Mouse (Mus musculus) heart, postnatal 4 days (tissue): ENCODE measurements around the gene Tubgcp6. TPM values are rescaled to one million over a fixed set of nuclear protein-coding genes. Genes with fewer than 3 reads are reported as not detected.

Experiments used
- DNase-seq: peaks from one replicate; pipeline ENCODE4 v3.0.0; 2021
- total RNA-seq, 2 experiments: library from RNA; stranded (reverse); gene quantifications; 2 replicates each; pipeline ENCODE4 v1.2.3; 2021

Gene Tubgcp6
- total RNA-seq, 2 experiments from 2014 or later, result 15.9 to 16.1 TPM

DNA sequence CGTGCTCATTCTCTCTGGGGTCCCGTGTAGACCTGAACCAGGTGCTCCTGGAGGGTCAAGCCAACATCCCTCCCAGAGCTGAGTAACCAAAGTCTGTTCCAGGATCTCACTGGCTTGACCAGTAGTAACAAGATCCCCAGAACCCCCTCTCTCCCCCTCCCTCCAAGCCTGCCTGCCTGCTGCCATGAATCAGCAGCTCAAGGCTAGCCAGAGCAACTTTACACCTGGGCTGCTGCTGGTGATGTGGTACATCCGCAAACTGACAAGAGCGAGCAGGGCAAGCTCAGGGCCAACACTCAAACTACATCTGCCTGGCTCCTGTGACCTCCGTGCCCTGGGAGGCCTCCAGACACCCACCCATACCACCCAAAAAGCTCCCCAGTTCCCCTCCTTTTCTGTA is 18.5 kb upstream of the Tubgcp6 start:
- no peak for DNase-seq

DNA sequence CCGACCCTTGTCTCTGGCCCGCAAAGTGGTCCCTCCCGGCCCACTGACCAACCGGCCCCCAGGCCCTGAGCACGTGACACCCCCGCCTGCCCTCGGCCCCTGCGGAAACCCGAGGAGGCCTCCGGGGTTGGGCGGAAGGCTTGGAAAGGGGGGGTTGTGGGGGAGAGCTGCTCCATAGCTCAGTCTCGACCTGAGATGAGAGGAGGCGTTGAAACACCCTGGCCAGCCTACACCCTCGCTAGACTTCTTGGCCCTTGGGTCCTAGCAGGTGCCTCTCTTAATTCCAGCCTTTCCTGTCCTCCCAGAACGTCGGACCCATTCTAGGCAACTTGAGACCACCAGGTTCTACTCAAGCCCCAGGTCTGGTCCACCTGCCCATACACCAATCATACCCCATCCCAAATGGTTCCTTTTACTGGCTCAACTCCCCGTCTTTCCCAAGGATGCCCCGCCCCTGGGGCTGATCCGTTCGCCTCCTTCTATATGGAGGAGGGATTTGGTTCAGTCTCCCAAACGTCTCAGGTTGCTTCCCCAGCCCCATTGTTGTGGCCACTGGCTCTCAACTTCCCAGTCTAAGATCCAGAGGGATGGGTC is 17.8 kb upstream of the Tubgcp6 start, which contains the start of gene Mapk12:
TSS of gene Mapk12 (minus strand) at position 45 of the 594 bp plus-strand sequence.
- DNase-seq, result peak; percentile 74

DNA sequence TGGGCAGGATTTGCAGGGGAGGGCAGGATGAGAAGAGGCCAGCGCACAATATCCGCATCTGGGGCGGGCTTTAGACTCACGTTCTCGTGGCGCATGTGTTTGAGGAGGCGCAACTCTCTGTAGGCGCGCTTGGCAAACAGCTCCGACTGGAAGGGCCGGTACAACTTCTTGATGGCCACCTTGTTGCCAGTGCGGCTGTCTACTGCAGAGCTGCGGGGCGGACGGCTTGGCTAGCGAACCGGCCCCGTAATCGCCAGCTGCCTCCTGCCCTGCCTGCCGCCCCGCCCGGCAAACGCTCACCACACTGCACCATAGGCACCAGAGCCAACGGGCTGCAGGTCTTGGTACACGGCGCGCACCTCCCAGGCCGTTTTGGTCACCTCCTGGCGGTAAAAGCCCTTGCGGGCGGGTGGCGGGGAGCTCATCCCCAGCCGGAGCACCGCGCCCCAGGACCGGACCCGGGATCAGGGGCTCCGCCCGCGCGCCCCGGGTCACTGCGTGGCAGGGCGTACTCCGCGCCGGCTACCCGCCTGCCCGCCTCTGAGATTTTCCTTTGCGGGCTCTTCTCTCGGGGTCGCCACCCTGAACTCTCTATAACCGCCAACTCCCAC is 17.2 kb upstream of the Tubgcp6 start:
- DNase-seq, result peak; percentile 57

DNA sequence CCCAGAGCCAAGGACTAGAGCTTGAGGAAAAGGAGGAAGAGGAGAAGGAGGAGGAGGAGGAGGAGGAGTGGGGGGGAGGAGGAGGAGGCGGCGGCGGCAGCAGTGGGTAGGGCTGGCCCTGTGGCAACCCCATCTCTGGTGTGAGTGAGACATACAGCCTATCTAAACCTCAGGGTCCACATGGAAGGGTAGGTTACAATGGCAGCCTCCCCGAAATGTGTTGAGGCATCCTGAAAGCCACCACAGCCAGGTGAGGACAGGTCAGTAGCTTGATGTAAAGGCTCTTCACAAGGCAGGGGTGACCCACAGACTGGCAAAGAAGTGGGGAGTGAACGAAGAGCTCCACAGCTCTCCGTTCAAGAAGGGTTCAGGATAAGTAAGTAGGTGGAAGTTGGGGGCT is 15.6 kb upstream of the Tubgcp6 start:
- DNase-seq, result no peak

GRCm38 (mm10) chr15:89138046-89138405 is 15.1 kb upstream of the Tubgcp6 start:
- no peak for DNase-seq

DNA sequence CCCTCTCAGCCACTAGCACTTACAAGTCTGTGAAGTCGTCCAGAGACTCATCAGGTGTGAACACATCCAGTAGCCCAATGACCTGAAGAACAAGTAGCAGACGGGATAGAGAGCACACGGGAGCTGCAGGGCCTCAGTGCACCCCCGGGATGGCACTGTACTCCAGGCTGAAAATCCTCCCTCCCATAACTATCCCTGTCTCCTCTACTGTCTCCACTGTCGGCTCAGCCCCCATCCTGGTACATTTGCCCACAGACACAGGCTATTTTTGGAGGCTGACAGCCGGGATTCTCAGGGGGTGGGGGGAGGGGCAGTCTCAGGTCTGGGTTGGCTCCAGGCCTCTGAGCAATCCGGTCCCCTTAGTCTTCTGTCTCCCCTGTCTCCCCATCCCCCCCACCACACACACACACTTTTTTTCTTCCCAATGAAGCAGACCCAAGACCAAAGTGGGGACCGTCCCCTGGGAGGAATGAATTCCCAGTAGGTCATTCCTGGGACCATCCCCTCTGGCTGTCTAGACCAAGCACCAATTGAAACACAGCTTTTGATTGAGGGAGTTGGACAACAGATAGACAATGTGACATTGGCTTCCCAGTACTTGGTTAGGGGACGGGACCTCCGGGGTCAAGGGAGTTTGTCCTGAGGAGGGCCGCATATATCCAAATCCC is 14.6 kb upstream of the Tubgcp6 start:
- DNase-seq, result peak; percentile 39

GRCm38 (mm10) chr15:89136461-89137155 is 13.7 kb upstream of the Tubgcp6 start:
- no peak for DNase-seq

GRCm38 (mm10) chr15:89131316-89131715 is 8.4 kb upstream of the Tubgcp6 start:
- no peak for DNase-seq

- DNase-seq, result no peak
These were observed 7.3 kb upstream of the Tubgcp6 start for GRCm38 (mm10) chr15:89130245-89130644.

GRCm38 (mm10) chr15:89128382-89129350 is 5.8 kb upstream of the Tubgcp6 start, which contains the start of gene Hdac10:
TSS of gene Hdac10 (minus strand) at chr15:89128700.
- DNase-seq, result peak; percentile 86

DNA sequence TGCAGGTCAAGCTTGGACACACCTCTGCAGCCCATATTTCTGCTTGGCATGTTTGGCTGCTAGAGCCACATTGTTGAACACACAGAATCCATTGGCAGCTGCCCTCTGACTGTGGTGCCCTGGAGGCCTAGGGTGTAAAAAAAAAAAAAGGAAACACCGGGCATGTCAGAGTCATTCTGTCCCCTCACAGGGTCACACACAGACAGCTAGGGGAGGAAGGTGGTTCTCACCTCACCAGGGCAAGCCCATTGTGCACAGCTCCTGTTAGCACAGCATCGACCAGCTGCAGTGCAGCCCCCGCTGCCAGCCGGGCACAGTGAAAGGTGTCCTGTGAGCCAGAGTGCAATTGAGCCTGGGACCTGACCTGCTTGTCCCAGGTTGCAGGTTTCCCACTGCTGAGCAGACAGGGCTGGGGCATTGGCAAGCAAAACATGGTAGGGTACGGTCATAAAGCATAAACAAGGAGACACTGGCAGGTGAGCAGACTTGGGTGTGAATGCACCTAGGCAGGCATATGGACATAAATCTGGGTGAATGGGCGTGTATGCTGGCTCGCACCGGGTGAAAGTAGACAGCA is 4.5 kb upstream of the Tubgcp6 start:
- no peak for DNase-seq

DNA sequence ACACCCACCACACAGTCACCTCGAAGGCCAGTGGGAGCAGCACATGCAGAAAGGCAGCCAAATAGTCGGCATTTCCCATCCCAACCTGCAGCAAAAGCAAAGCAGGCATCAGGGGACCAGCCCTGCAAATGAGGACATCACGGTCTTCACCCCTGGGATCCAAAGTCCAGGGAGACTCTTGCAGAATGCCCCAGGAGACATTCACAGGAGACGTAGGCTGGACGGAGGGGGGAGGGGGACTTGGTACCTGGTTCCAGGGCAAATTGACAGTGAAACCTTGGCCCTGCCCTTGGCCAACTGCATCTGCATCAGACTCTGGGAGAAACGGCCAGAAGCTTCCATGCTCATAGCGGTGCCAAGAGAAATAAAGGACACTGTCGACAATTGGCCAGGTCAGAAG is 3.7 kb upstream of the Tubgcp6 start:
- DNase-seq, result no peak

- no peak for DNase-seq
These were observed 2.4 kb upstream of the Tubgcp6 start for GRCm38 (mm10) chr15:89125351-89125750.

GRCm38 (mm10) chr15:89124312-89124711 is 1.4 kb upstream of the Tubgcp6 start:
- no peak for DNase-seq

- DNase-seq, result peak; percentile 43
These were observed 683 bp upstream of the Tubgcp6 start for GRCm38 (mm10) chr15:89123595-89123994.

GRCm38 (mm10) chr15:89118007-89118406 is 4.9 kb downstream of the Tubgcp6 start:
- DNase-seq, result no peak

DNA sequence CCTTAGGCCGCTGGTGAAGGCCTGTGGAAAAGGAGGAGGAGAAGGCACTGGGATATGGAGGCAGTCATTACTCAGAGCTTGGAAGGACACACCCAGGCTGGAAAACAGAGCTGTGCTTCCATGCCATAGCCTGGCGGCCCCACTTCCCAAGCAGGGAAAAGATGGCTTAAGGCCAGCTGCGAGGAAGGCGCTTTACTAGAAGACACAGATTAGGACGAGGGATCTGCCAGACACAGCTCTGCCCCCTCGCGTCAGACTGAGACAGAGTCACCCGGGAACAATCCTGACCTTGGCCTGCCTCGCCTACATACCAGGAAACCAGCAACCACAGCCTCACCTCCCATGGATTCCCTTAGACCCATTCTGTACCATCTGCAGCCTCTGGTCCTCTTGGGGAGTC is 12.8 kb downstream of the Tubgcp6 start:
- DNase-seq, result peak; percentile 74

DNA sequence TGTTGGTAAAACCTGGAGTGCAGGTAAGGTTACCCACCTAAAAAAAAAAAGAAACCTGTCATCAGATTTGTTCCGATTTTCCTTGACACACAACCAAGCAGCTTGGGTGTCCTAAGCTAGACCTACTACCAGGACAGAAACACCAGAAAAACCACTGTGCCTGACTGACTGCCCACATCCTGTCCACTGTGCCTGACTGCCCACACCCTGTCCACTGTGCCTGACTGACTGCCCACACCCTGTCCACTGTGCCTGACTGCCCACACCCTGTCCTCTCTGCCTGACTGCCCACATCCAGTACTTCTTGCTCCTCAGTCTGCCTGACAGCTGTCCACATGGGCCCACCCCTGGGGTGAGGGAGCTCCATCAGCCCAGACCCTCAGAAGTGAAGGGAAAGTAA is 15.9 kb downstream of the Tubgcp6 start:
- DNase-seq, result no peak

GRCm38 (mm10) chr15:89106073-89106472 is 16.8 kb downstream of the Tubgcp6 start:
- no peak for DNase-seq

GRCm38 (mm10) chr15:89104425-89104824 is 18.5 kb downstream of the Tubgcp6 start:
- DNase-seq, result no peak

GRCm38 (mm10) chr15:89103921-89104320 is 19.0 kb downstream of the Tubgcp6 start:
- no peak for DNase-seq

GRCm38 (mm10) chr15:89102646-89103045 is 20.3 kb downstream of the Tubgcp6 start:
- no peak for DNase-seq
